Mouse (Mus musculus): ENCODE results near the gene Slc37a3.
"Not testable (repeated sequence)": the region's sequence is repeated elsewhere in the genome, so short reads cannot be mapped to it uniquely, and the experiment has no call there.

Gene Slc37a3

GRCm38 (mm10) chr6:39377311-39377827 is at the start of gene Slc37a3:
Gene Slc37a3, minus strand, starts transcription at chr6:39377675.
- in situ Hi-C loops (cut with MboI, MseI) = no loop called here

GRCm38 (mm10) chr6:39426725-39427124 is 49.2 kb upstream of the Slc37a3 start:
- in situ Hi-C loops (cut with MboI, MseI) = no loop called here

- in situ Hi-C loops (cut with MboI, MseI) = no loop called here
Observed at GRCm38 (mm10) chr6:39425181-39425580, 47.7 kb upstream of the Slc37a3 start.

GRCm38 (mm10) chr6:39423686-39424085 is 46.2 kb upstream of the Slc37a3 start:
- in situ Hi-C loops (cut with MboI, MseI) = no loop called here

GRCm38 (mm10) chr6:39423130-39423551 is 45.7 kb upstream of the Slc37a3 start:
- in situ Hi-C loops (cut with MboI, MseI) = no loop called here

- in situ Hi-C loops (cut with MboI, MseI) = no loop called here
Observed at GRCm38 (mm10) chr6:39420867-39421266, 43.4 kb upstream of the Slc37a3 start.

GRCm38 (mm10) chr6:39419851-39420721 is 42.6 kb upstream of the Slc37a3 start, which contains the start of gene Mkrn1:
Gene Mkrn1, minus strand, starts transcription at chr6:39420462.
- in situ Hi-C loops (cut with MboI, MseI) = no loop called here

GRCm38 (mm10) chr6:39419386-39419850 is 41.9 kb upstream of the Slc37a3 start:
- in situ Hi-C loops (cut with MboI, MseI) = no loop called here

GRCm38 (mm10) chr6:39416654-39417053 is 39.2 kb upstream of the Slc37a3 start:
- in situ Hi-C loops (cut with MboI, MseI) = not testable (repeated sequence)

- in situ Hi-C loops (cut with MboI, MseI) = no loop called here
Observed at GRCm38 (mm10) chr6:39415762-39416161, 38.3 kb upstream of the Slc37a3 start.

GRCm38 (mm10) chr6:39414106-39414505 is 36.6 kb upstream of the Slc37a3 start:
- in situ Hi-C loops (cut with MboI, MseI) = no loop called here

- in situ Hi-C loops (cut with MboI, MseI) = no loop called here
Observed at GRCm38 (mm10) chr6:39406480-39406879, 29.0 kb upstream of the Slc37a3 start.

- in situ Hi-C loops (cut with MboI, MseI) = no loop called here
Observed at GRCm38 (mm10) chr6:39403136-39403535, 25.7 kb upstream of the Slc37a3 start.

- in situ Hi-C loops (cut with MboI, MseI) = no loop called here
Observed at GRCm38 (mm10) chr6:39400343-39400742, 22.9 kb upstream of the Slc37a3 start.

- in situ Hi-C loops (cut with MboI, MseI) = no loop called here
Observed at GRCm38 (mm10) chr6:39398342-39398741, 20.9 kb upstream of the Slc37a3 start.

- in situ Hi-C loops (cut with MboI, MseI) = no loop called here
Observed at GRCm38 (mm10) chr6:39397046-39397445, 19.6 kb upstream of the Slc37a3 start.

GRCm38 (mm10) chr6:39395916-39396315 is 18.4 kb upstream of the Slc37a3 start:
- in situ Hi-C loops (cut with MboI, MseI) = no loop called here

- in situ Hi-C loops (cut with MboI, MseI) = no loop called here
Observed at GRCm38 (mm10) chr6:39395471-39395870, 18.0 kb upstream of the Slc37a3 start.

GRCm38 (mm10) chr6:39389988-39390387 is 12.5 kb upstream of the Slc37a3 start:
- in situ Hi-C loops (cut with MboI, MseI) = no loop called here

- in situ Hi-C loops (cut with MboI, MseI) = no loop called here
Observed at GRCm38 (mm10) chr6:39381125-39381880, 3.8 kb upstream of the Slc37a3 start, which contains the start of gene Rab19. Gene Rab19, plus strand, starts transcription at chr6:39381175.

- in situ Hi-C loops (cut with MboI, MseI) = no loop called here
Observed at GRCm38 (mm10) chr6:39380276-39380675, 2.8 kb upstream of the Slc37a3 start.

GRCm38 (mm10) chr6:39379749-39380148 is 2.3 kb upstream of the Slc37a3 start:
- in situ Hi-C loops (cut with MboI, MseI) = no loop called here
